Mouse (Mus musculus): ENCODE measurements around the gene 4930518I15Rik. TPM values are rescaled to one million over a fixed set of nuclear protein-coding genes. Genes with fewer than 3 reads are reported as not detected.

Gene 4930518I15Rik
- polyA plus RNA-seq, 1 experiment from 2014 or later: 4.1 TPM

GRCm38 (mm10) chr2:156844715-156845114 lies 13.0 kb downstream of the 4930518I15Rik start:
- no peak overlapping the region for H3K9ac ChIP-seq (replicated peaks; ENCODE audit: low read depth)
- no peak overlapping the region for H3K4me3 ChIP-seq (ENCODE audit: low read depth, low read length)
- no peak for ATAC-seq
- no peak overlapping the region for H3K4me2 ChIP-seq (replicated peaks; ENCODE audit: low read depth, low read length)
- peak overlapping the region; percentile 66; the same call in 1 of the 2 replicates for H3K27ac ChIP-seq (ENCODE audit: low read length)
- no peaks in the 10 kb centered on the region for H3K27me3 ChIP-seq (replicated peaks; ENCODE audit: insufficient read depth, low read length)
- 21% methylated on average over 10 of the region's 10 CpGs for WGBS
- H3K4me1 ChIP-seq (ENCODE audit: insufficient read depth, low read depth, low read length): peaks cover 36% of the 10 kb centered on the region
- TF ChIP-seq EP300 (IDR thresholded peaks at IDR 0.05) (no peak), CTCF (IDR thresholded peaks at IDR 0.05) (no peak)
- no peaks in the 10 kb centered on the region for H3K36me3 ChIP-seq (ENCODE audit: insufficient read depth, low read length)
- no peaks in the 10 kb centered on the region for H3K9me3 ChIP-seq (ENCODE audit: low read length)
- peak; percentile 46 for DNase-seq (ENCODE audit: low spot score)

- no peaks in the 10 kb centered on the region for H3K27me3 ChIP-seq (replicated peaks; ENCODE audit: insufficient read depth, low read length)
- H3K4me3 ChIP-seq (ENCODE audit: low read depth, low read length): no peak overlapping the region
- peaks cover 36% of the 10 kb centered on the region for H3K4me1 ChIP-seq (ENCODE audit: insufficient read depth, low read depth, low read length)
- TF ChIP-seq EP300 (IDR thresholded peaks at IDR 0.05) (no peak), CTCF (IDR thresholded peaks at IDR 0.05) (no peak)
- H3K9me3 ChIP-seq (ENCODE audit: low read length): no peaks in the 10 kb centered on the region
- WGBS: 60% methylated on average over 10 of the region's 10 CpGs
- no peak overlapping the region for H3K27ac ChIP-seq (ENCODE audit: low read length)
- no peak for ATAC-seq
- no peaks in the 10 kb centered on the region for H3K36me3 ChIP-seq (ENCODE audit: insufficient read depth, low read length)
- no peak overlapping the region for H3K4me2 ChIP-seq (replicated peaks; ENCODE audit: low read depth, low read length)
- no peak for DNase-seq (ENCODE audit: low spot score)
- no peak overlapping the region for H3K9ac ChIP-seq (replicated peaks; ENCODE audit: low read depth)
Measured at GRCm38 (mm10) chr2:156843331-156843730, 14.4 kb downstream of the 4930518I15Rik start.

- 20% methylated on average over 11 of the region's 11 CpGs for WGBS
- Histone ChIP-seq H3K36me3 (ENCODE audit: insufficient read depth, low read length) (no peaks in the 10 kb centered on the region), H3K4me3 (ENCODE audit: low read depth, low read length) (no peak overlapping the region), H3K4me2 (replicated peaks; ENCODE audit: low read depth, low read length) (no peak overlapping the region), H3K9me3 (ENCODE audit: low read length) (no peaks in the 10 kb centered on the region), H3K4me1 (ENCODE audit: insufficient read depth, low read depth, low read length) (peaks cover 36% of the 10 kb centered on the region), H3K27me3 (replicated peaks; ENCODE audit: insufficient read depth, low read length) (no peaks in the 10 kb centered on the region), H3K9ac (replicated peaks; ENCODE audit: low read depth) (no peak overlapping the region), H3K27ac (ENCODE audit: low read length) (no peak overlapping the region)
- DNase-seq (ENCODE audit: low spot score) (no peak), ATAC-seq (no peak)
- TF ChIP-seq CTCF (IDR thresholded peaks at IDR 0.05): no peak
- TF ChIP-seq EP300 (IDR thresholded peaks at IDR 0.05): no peak
Measured at GRCm38 (mm10) chr2:156842711-156843110, 15.0 kb downstream of the 4930518I15Rik start.

- peak overlapping the region; percentile 44 for H3K27ac ChIP-seq (ENCODE audit: low read length)
- H3K4me1 ChIP-seq (ENCODE audit: insufficient read depth, low read depth, low read length): peaks cover 36% of the 10 kb centered on the region
- H3K36me3 ChIP-seq (ENCODE audit: insufficient read depth, low read length): no peaks in the 10 kb centered on the region
- H3K9ac ChIP-seq (replicated peaks; ENCODE audit: low read depth): no peak overlapping the region
- ATAC-seq: no peak
- H3K4me2 ChIP-seq (replicated peaks; ENCODE audit: low read depth, low read length): peak overlapping the region; percentile 92
- peak overlapping the region; percentile 82; the same call in 1 of the 2 replicates for H3K4me3 ChIP-seq (ENCODE audit: low read depth, low read length)
- no peaks in the 10 kb centered on the region for H3K27me3 ChIP-seq (replicated peaks; ENCODE audit: insufficient read depth, low read length)
- peak; percentile 50 for DNase-seq (ENCODE audit: low spot score)
- H3K9me3 ChIP-seq (ENCODE audit: low read length): no peaks in the 10 kb centered on the region
- peak; percentile 28 for TF ChIP-seq CTCF (IDR thresholded peaks at IDR 0.05)
- TF ChIP-seq EP300 (IDR thresholded peaks at IDR 0.05): no peak
- 15% methylated on average over 20 of the region's 20 CpGs for WGBS
Measured at GRCm38 (mm10) chr2:156841841-156842706, 15.7 kb downstream of the 4930518I15Rik start.

GRCm38 (mm10) chr2:156841028-156841840 lies 16.5 kb downstream of the 4930518I15Rik start:
- no peaks in the 10 kb centered on the region for H3K36me3 ChIP-seq (ENCODE audit: insufficient read depth, low read length)
- H3K9me3 ChIP-seq (ENCODE audit: low read length): no peaks in the 10 kb centered on the region
- H3K27ac ChIP-seq (ENCODE audit: low read length): peak overlapping the region; percentile 85
- peak; percentile 14; the same call in 1 of the 2 replicates for TF ChIP-seq CTCF (IDR thresholded peaks at IDR 0.05)
- TF ChIP-seq EP300 (IDR thresholded peaks at IDR 0.05): no peak
- ATAC-seq (peak; percentile 25), DNase-seq (ENCODE audit: low spot score) (peak; percentile 65)
- under 1% methylated on average over 35 of the region's 42 CpGs for WGBS
- peaks cover 34% of the 10 kb centered on the region for H3K4me1 ChIP-seq (ENCODE audit: insufficient read depth, low read depth, low read length)
- H3K27me3 ChIP-seq (replicated peaks; ENCODE audit: insufficient read depth, low read length): no peaks in the 10 kb centered on the region
- peak overlapping the region; percentile 82 for H3K4me3 ChIP-seq (ENCODE audit: low read depth, low read length)
- H3K9ac ChIP-seq (replicated peaks; ENCODE audit: low read depth): peak overlapping the region; percentile 65
- peak overlapping the region; percentile 92 for H3K4me2 ChIP-seq (replicated peaks; ENCODE audit: low read depth, low read length)
